Mouse (Mus musculus) cortical plate, adult 2 months (tissue): ENCODE results near the gene Phldb3.

Experiments
- CTCF ChIP-seq: fragments of 200-500 bp; IDR thresholded peaks from 2 replicates; pipeline ENCODE4 v1.5.1; 2011; ENCODE audit warnings: mild to moderate bottlenecking, control low read depth, low read length; ENCODE audit not compliant: insufficient read depth; ENCODE audit errors: extremely low read depth
- POLR2A ChIP-seq: fragments of 200-500 bp; IDR thresholded peaks from 2 replicates; pipeline ENCODE4 v1.6.1; 2011; ENCODE audit warnings: mild to moderate bottlenecking, low read length, control low read depth; ENCODE audit not compliant: insufficient read depth; ENCODE audit errors: extremely low read depth

DNA sequence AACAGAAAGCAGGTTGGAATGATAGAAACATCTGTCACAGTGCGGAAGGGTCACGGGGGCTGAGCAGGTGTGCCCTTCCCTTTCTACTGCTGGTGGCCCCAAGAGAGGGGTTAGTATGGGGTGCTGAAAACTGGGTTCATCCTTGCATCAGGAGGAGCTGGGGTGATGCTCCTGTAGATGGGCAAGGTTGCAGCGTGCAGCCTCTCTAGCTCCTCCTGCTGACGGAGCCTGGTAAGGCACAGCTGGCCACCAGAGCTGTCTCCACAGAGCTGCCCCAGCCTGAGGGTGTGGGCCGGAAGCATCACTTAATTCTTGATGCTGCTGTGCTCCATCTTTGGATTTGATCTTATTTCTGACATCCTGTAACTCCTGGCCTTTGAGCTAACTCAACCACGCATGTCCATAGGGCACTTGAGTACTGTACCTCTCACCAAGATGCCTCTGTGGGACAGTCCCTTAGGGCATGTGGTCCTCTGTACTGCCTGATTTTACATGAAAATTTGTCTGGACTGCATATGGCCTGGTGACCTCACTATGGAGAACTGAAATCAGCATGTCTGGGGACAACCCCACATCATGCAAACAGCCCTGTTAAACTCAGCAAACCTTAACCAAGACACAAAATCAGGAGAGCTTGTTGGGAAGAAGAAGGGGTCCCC lies 45.8 kb upstream of the Phldb3 start:
- TF ChIP-seq POLR2A (no peak), CTCF (peak; percentile 84)
